Mouse (Mus musculus) embryonic facial prominence, embryonic 10.5 days (tissue): ENCODE results near the gene Mpc1. TPM values are rescaled to one million over a fixed set of nuclear protein-coding genes. Genes with fewer than 3 reads are reported as not detected.

ENCODE experiments used
- DNase-seq: peaks from one replicate; pipeline ENCODE4 v3.0.0-alpha.2; 2017; ENCODE audit warnings: low spot score
- H3K27ac ChIP-seq: fragments of 300-500 bp; sonication (generic); replicated peaks from 2 replicates; pipeline ENCODE4 v1.5.1; 2016; ENCODE audit warnings: mild to moderate bottlenecking
- H3K27me3 ChIP-seq: fragments of 300-500 bp; sonication (generic); replicated peaks from 2 replicates; pipeline ENCODE4 v1.6.1; 2016; ENCODE audit warnings: low read depth, mild to moderate bottlenecking; ENCODE audit not compliant: poor library complexity, severe bottlenecking
- H3K36me3 ChIP-seq: fragments of 300-500 bp; sonication (generic); replicated peaks from 2 replicates; pipeline ENCODE4 v1.6.1; 2016; ENCODE audit warnings: mild to moderate bottlenecking, moderate library complexity
- H3K4me1 ChIP-seq: fragments of 300-500 bp; sonication (generic); 2 replicates; pipeline ENCODE4 v1.6.1; 2016
- H3K4me3 ChIP-seq: fragments of 300-500 bp; sonication (generic); 2 replicates; pipeline ENCODE4 v1.5.1; 2016; ENCODE audit warnings: mild to moderate bottlenecking, moderate library complexity
- H3K9me3 ChIP-seq: fragments of 300-500 bp; sonication (generic); 2 replicates; pipeline ENCODE4 v1.6.1; 2016; ENCODE audit warnings: mild to moderate bottlenecking
- WGBS: fragments of 180-500 bp; shearing (Covaris S2); methylation state at CpG from one replicate; pipeline ENCODE4 v1.1.7; 2016; 5-methylcytosine and 5-hydroxymethylcytosine counted together
- polyA plus RNA-seq: library from polyadenylated mRNA; unstranded; fragments of >200 nt; fragmentation: Nextera tagmentation; extraction: Ambion mirVana; gene quantifications from 2 replicates; pipeline ENCODE4 v1.2.1, GENCODE M21; 2016

Gene Mpc1
- 70.1 and 82.5 TPM in 2 replicates for polyA plus RNA-seq

- Histone ChIP-seq H3K27me3 (peaks cover 34% of the 10 kb centered on the region), H3K36me3 (no peaks in the 10 kb centered on the region), H3K4me3 (peak within 1 kb of the TSS; percentile 71), H3K27ac (peak within 1 kb of the TSS; percentile 91), H3K9me3 (no peaks in the 10 kb centered on the region), H3K4me1 (peaks cover 21% of the 10 kb centered on the region)
- DNase-seq, result peak; percentile 66
- WGBS, result 2% methylated on average over 35 of the region's 35 CpGs
Measured at GRCm38 (mm10) chr17:8282821-8283525, at the start of gene Mpc1. TSS of gene Mpc1 (plus strand) at chr17:8282904.

- Histone ChIP-seq H3K4me1 (0 out of 2 replicates have a peak, but pooled peaks cover 2% of the 10 kb centered on the region), H3K27me3 (no peaks in the 10 kb centered on the region), H3K4me3 (no peak overlapping the region), H3K27ac (no peak overlapping the region), H3K36me3 (no peaks in the 10 kb centered on the region), H3K9me3 (no peaks in the 10 kb centered on the region)
- no peak for DNase-seq
- WGBS, result 79% methylated on average over 15 of the region's 15 CpGs
Measured at GRCm38 (mm10) chr17:8233618-8234214, 49.0 kb upstream of the Mpc1 start.

GRCm38 (mm10) chr17:8234537-8234936 is 48.2 kb upstream of the Mpc1 start:
- no peak overlapping the region for H3K27ac ChIP-seq
- no peaks in the 10 kb centered on the region for H3K36me3 ChIP-seq
- H3K9me3 ChIP-seq, result no peaks in the 10 kb centered on the region
- no peaks in the 10 kb centered on the region for H3K4me1 ChIP-seq
- 82% methylated on average over 4 of the region's 4 CpGs for WGBS
- H3K4me3 ChIP-seq, result no peak overlapping the region
- no peaks in the 10 kb centered on the region for H3K27me3 ChIP-seq
- no peak for DNase-seq

- WGBS, result 80% methylated on average over 3 of the region's 3 CpGs
- no peaks in the 10 kb centered on the region for H3K27me3 ChIP-seq
- DNase-seq, result no peak
- no peaks in the 10 kb centered on the region for H3K4me1 ChIP-seq
- H3K36me3 ChIP-seq, result no peaks in the 10 kb centered on the region
- no peaks in the 10 kb centered on the region for H3K9me3 ChIP-seq
- no peak within 1 kb of the TSS for H3K27ac ChIP-seq
- H3K4me3 ChIP-seq, result no peak within 1 kb of the TSS
Measured at GRCm38 (mm10) chr17:8235743-8236142, 47.0 kb upstream of the Mpc1 start, which contains the start of gene Ccr6. TSS of gene Ccr6 (plus strand) at chr17:8236043.

- Histone ChIP-seq H3K27me3 (no peaks in the 10 kb centered on the region; the same call in 1 of the 2 replicates), H3K9me3 (no peaks in the 10 kb centered on the region), H3K4me3 (no peak overlapping the region), H3K27ac (no peak overlapping the region), H3K4me1 (no peaks in the 10 kb centered on the region), H3K36me3 (no peaks in the 10 kb centered on the region)
- 83% methylated on average over 15 of the region's 15 CpGs for WGBS
- no peak for DNase-seq
Measured at GRCm38 (mm10) chr17:8238012-8238710, 44.5 kb upstream of the Mpc1 start.

- WGBS, result 75% methylated on average over 3 of the region's 3 CpGs
- no peaks in the 10 kb centered on the region; the same call in 1 of the 2 replicates for H3K27me3 ChIP-seq
- H3K4me3 ChIP-seq, result no peak overlapping the region
- no peaks in the 10 kb centered on the region for H3K36me3 ChIP-seq
- no peaks in the 10 kb centered on the region for H3K4me1 ChIP-seq
- H3K27ac ChIP-seq, result no peak overlapping the region
- H3K9me3 ChIP-seq, result no peaks in the 10 kb centered on the region
- no peak for DNase-seq
Measured at GRCm38 (mm10) chr17:8239561-8239960, 43.1 kb upstream of the Mpc1 start.

- H3K4me1 ChIP-seq, result no peaks in the 10 kb centered on the region
- 64% methylated on average over 4 of the region's 4 CpGs for WGBS
- H3K27me3 ChIP-seq, result no peaks in the 10 kb centered on the region; the same call in 1 of the 2 replicates
Measured at GRCm38 (mm10) chr17:8240517-8240916, 42.2 kb upstream of the Mpc1 start.

GRCm38 (mm10) chr17:8241645-8242044 is 41.1 kb upstream of the Mpc1 start:
- H3K9me3 ChIP-seq, result no peaks in the 10 kb centered on the region
- H3K27me3 ChIP-seq, result no peaks in the 10 kb centered on the region; the same call in 1 of the 2 replicates
- H3K4me3 ChIP-seq, result no peak overlapping the region
- WGBS, result 75% methylated on average over 12 of the region's 12 CpGs
- H3K36me3 ChIP-seq, result no peaks in the 10 kb centered on the region
- no peak overlapping the region for H3K27ac ChIP-seq
- DNase-seq, result no peak
- no peaks in the 10 kb centered on the region for H3K4me1 ChIP-seq

More at GRCm38 (mm10) chr17:8240517-8240916, 42.2 kb upstream of the Mpc1 start:
- H3K27ac ChIP-seq, result no peak overlapping the region
- H3K36me3 ChIP-seq, result no peaks in the 10 kb centered on the region
- no peak for DNase-seq
- no peak overlapping the region for H3K4me3 ChIP-seq
- no peaks in the 10 kb centered on the region for H3K9me3 ChIP-seq

GRCm38 (mm10) chr17:8242186-8242585 is 40.5 kb upstream of the Mpc1 start:
- Histone ChIP-seq H3K36me3 (no peaks in the 10 kb centered on the region), H3K4me1 (no peaks in the 10 kb centered on the region), H3K27me3 (no peaks in the 10 kb centered on the region; the same call in 1 of the 2 replicates), H3K27ac (no peak overlapping the region), H3K9me3 (no peaks in the 10 kb centered on the region), H3K4me3 (no peak overlapping the region)
- DNase-seq, result no peak
- 91% methylated on average over 11 of the region's 11 CpGs for WGBS

- Histone ChIP-seq H3K4me3 (no peak overlapping the region), H3K4me1 (no peaks in the 10 kb centered on the region), H3K36me3 (no peaks in the 10 kb centered on the region), H3K27ac (no peak overlapping the region), H3K9me3 (no peaks in the 10 kb centered on the region), H3K27me3 (peaks cover 3% of the 10 kb centered on the region; the same call in 1 of the 2 replicates)
- WGBS, result 79% methylated on average over 2 of the region's 2 CpGs
- no peak for DNase-seq
Measured at GRCm38 (mm10) chr17:8244124-8244523, 38.6 kb upstream of the Mpc1 start.

- no peaks in the 10 kb centered on the region for H3K4me1 ChIP-seq
- DNase-seq, result no peak
- 84% methylated on average over 4 of the region's 4 CpGs for WGBS
- H3K4me3 ChIP-seq, result no peak overlapping the region
- no peak overlapping the region for H3K27ac ChIP-seq
- H3K9me3 ChIP-seq, result no peaks in the 10 kb centered on the region
- H3K27me3 ChIP-seq, result peaks cover 7% of the 10 kb centered on the region; the same call in 1 of the 2 replicates
- no peaks in the 10 kb centered on the region for H3K36me3 ChIP-seq
Measured at GRCm38 (mm10) chr17:8246102-8246754, 36.5 kb upstream of the Mpc1 start.

GRCm38 (mm10) chr17:8251704-8252103 is 31.0 kb upstream of the Mpc1 start:
- no peak for DNase-seq
- Histone ChIP-seq H3K9me3 (no peaks in the 10 kb centered on the region), H3K27me3 (0 out of 2 replicates have a peak, but pooled peaks cover 7% of the 10 kb centered on the region), H3K4me1 (0 out of 2 replicates have a peak, but pooled peaks cover 3% of the 10 kb centered on the region), H3K36me3 (no peaks in the 10 kb centered on the region), H3K4me3 (no peak overlapping the region), H3K27ac (no peak overlapping the region)
- 90% methylated on average over 7 of the region's 7 CpGs for WGBS
